ENCODE assay signal across 20 mouse cellular contexts in genomic region chr1:183219021-183219420, GRCm38 (mm10). TPM values are rescaled to one million over a fixed set of nuclear protein-coding genes. Genes with fewer than 3 reads are reported as not detected.
A peak's percentile ranks its signal among the peaks of the same experiment; 100 is the strongest.
DNase-seq lines count a peak whose midpoint lies in the region; ATAC-seq lines count a peak whose summit lies in the region.
"Had no signal": no experiment of that assay in that cellular context is flagged by ENCODE, and none has a peak within 500 bp of the region (broad histone marks: within the 10 kb centered on the region; RNA-seq: fewer than 3 reads in every experiment).

No protein-coding gene starts in this region.

- no peaks in the 10 kb centered on the region for H3K36me3 ChIP-seq in kidney, embryonic 14.5 days (ENCODE audit: control insufficient read depth, insufficient read depth, low read length)
- H3K36me3 ChIP-seq: heart, embryonic 12.5 days; hindbrain, embryonic 15.5 days had no signal

- no peak for ATAC-seq in kidney, embryonic 14.5 days (ENCODE audit: low FRiP score, low TSS enrichment)
- ATAC-seq in cerebellum, adult (ENCODE audit: insufficient number of reproducible peaks, low FRiP score, low TSS enrichment): no peak
- ATAC-seq: forebrain, embryonic 13.5 days; forebrain, postnatal 0 days; intestine, embryonic 16.5 days had no signal

- no peak overlapping the region for H3K4me3 ChIP-seq in kidney, embryonic 14.5 days (ENCODE audit: low read length)
- H3K4me3 ChIP-seq: forebrain, embryonic 13.5 days; heart, embryonic 12.5 days; hindbrain, embryonic 15.5 days had no signal

- H3K9ac ChIP-seq in kidney, embryonic 14.5 days (ENCODE audit: low read depth, low read length): no peak overlapping the region
- H3K9ac ChIP-seq: forebrain, embryonic 13.5 days; forebrain, postnatal 0 days; heart, embryonic 12.5 days; hindbrain, embryonic 15.5 days had no signal

- H3K4me1 ChIP-seq in kidney, embryonic 14.5 days (ENCODE audit: control insufficient read depth, insufficient read depth, low read length): 0 out of 2 replicates have a peak, but pooled peaks cover 5% of the 10 kb centered on the region

- DNase-seq in adrenal gland, adult (ENCODE audit: inconsistent age in 2 of 2, low spot score in 1 of 2): peak; percentile 68 to 82
- no peak for DNase-seq in adrenal gland, postnatal 25 days
- DNase-seq in 416B (ENCODE audit: low read depth): peak; percentile 92
- DNase-seq in NIH3T3 (ENCODE audit: low read depth): peak; percentile 65
- peak; percentile 55 to 62 for DNase-seq in adrenal gland, postnatal 36 days
- DNase-seq in thymus, postnatal 14 days: no peak
- DNase-seq: cerebellum, adult 11 months; cerebellum, adult 8-10 months; cerebellum, postnatal 36 days; forebrain, postnatal 0 days; gastrocnemius, postnatal 14 days; heart, postnatal 36 days; kidney, adult 8-10 months had no signal

- WGBS in kidney, embryonic 14.5 days: 87% methylated on average over 6 of the region's 6 CpGs

- H3K27ac ChIP-seq in kidney, embryonic 14.5 days (ENCODE audit: low read depth, low read length): no peak overlapping the region
- H3K27ac ChIP-seq: embryonic facial prominence, embryonic 10.5 days; forebrain, embryonic 13.5 days; hindbrain, embryonic 15.5 days had no signal

- no peak overlapping the region for H3K4me2 ChIP-seq in kidney, embryonic 14.5 days (replicated peaks; ENCODE audit: low read depth, low read length)
- H3K4me2 ChIP-seq: forebrain, embryonic 13.5 days; heart, embryonic 12.5 days had no signal

- H3K9me3 ChIP-seq in kidney, embryonic 14.5 days (ENCODE audit: control insufficient read depth, low read length): no peaks in the 10 kb centered on the region
- H3K9me3 ChIP-seq: embryonic facial prominence, embryonic 10.5 days; forebrain, embryonic 13.5 days; heart, embryonic 12.5 days; hindbrain, embryonic 15.5 days had no signal

- no peaks in the 10 kb centered on the region for H3K27me3 ChIP-seq in kidney, embryonic 14.5 days (ENCODE audit: control insufficient read depth, insufficient read depth, low read length)
- H3K27me3 ChIP-seq: forebrain, embryonic 13.5 days; heart, embryonic 12.5 days; hindbrain, embryonic 15.5 days had no signal

RNA-seq across cellular contexts. Expression of gene Disp1, which starts 2.3 kb away (rescaled TPM):
- 14.3 and 20.5 TPM in 2 replicates for total RNA-seq in adrenal gland, postnatal 25 days (2021)
- 10 to 100 TPM; 14.9 to 17.0 TPM for total RNA-seq in adrenal gland, postnatal 36 days (2021)
- polyA plus RNA-seq in kidney, embryonic 14.5 days (2014; fragmentation: Nextera tagmentation; extraction: Ambion mirVana): 9.6 and 16.9 TPM in 2 replicates

Comparison
In these comparisons a context has a peak if more than half of its experiments do, and no peak if none do; other contexts are left out.
1. DNase-seq: peak in adrenal gland, adult (2 of 2), 416B (single experiment), NIH3T3 (single experiment) and adrenal gland, postnatal 36 days (2 of 2); none in adrenal gland, postnatal 25 days (single experiment) and thymus, postnatal 14 days (single experiment).